Mouse (Mus musculus): ENCODE data around the gene Apoa1.

Gene Apoa1

DNA sequence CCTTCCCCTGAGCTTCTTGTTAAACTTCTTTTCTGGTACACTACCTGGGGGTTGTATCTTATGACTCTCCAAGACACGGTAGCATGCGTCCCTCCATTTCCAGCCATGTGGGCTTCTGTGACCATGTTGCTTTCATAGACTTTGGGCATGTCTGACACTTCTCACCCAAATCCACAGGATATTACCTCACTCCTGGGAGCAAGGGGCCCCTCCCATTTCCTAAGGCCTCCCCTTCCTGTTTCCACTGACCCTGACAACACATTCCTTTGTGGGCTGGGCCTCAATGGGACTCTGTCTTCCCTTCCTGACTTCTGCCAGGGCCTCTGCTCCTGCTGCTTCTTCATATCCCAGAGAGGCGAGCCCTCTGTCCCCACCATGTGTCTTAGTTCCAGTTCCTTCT lies 29.2 kb downstream of the Apoa1 start:
- no peak for DNase-seq (ENCODE audit: low spot score in 2 of 2)

GRCm38 (mm10) chr9:46259111-46259510 lies 30.7 kb downstream of the Apoa1 start:
- DNase-seq (ENCODE audit: low spot score in 2 of 2): no peak

DNA sequence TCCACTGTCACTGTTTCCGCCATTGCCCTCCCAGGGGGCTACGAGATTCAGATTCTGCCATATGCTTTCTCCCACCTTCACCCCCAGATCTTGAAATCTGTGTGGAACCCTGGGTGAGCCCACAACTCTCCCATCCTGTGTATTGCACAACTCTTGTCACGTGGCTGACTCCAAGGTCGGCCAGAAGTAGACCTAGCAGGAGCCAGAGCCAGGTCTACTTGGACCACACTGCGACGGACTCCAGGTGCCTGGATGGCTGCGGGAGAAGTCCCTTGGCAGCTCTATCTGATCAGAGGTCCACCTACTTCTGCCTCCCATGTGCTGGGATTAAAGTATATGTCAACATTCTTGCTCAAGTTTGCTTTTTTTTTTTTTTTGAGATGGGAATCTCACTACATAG lies 32.8 kb downstream of the Apoa1 start:
- DNase-seq (ENCODE audit: low spot score in 2 of 2): no peak

DNA sequence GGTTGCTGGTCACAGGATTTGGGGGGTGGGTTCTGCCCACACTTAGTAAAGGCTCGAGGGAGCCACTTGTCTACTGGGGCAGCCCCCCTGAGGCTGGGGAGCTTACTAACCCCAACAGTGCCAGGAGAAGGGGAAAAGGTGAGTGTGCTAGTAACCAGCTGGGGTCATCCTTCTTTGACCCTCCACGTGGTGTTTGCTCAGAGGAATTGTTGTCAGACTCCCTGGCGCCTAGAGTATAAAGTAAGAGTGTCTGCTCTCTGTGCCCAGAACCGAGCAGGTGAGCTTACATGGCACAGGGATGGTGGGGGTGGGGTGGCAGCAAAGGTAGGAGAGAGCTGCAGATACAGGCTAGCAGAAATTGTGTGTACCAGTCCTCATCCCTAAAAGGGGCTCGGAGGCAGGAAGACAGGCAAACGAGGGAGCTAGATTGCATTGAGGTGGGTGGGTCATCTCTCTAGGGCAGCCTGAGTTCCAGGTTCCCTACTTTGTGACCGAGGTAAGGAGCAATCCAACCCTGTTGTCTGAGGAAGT lies 40.0 kb downstream of the Apoa1 start, which contains the start of gene Apoa5:
Gene Apoa5 (plus strand): TSS at position 291 of the 531 bp plus-strand sequence.
- no peak for DNase-seq (ENCODE audit: low spot score in 2 of 2)

- DNase-seq (ENCODE audit: low spot score in 2 of 2): no peak
Measured at GRCm38 (mm10) chr9:46269125-46269524, 40.7 kb downstream of the Apoa1 start.

- no peak for DNase-seq (ENCODE audit: low spot score in 2 of 2)
Measured at GRCm38 (mm10) chr9:46270782-46271181, 42.4 kb downstream of the Apoa1 start.

- no peak for DNase-seq (ENCODE audit: low spot score in 2 of 2)
Measured at GRCm38 (mm10) chr9:46272070-46272469, 43.7 kb downstream of the Apoa1 start.

DNA sequence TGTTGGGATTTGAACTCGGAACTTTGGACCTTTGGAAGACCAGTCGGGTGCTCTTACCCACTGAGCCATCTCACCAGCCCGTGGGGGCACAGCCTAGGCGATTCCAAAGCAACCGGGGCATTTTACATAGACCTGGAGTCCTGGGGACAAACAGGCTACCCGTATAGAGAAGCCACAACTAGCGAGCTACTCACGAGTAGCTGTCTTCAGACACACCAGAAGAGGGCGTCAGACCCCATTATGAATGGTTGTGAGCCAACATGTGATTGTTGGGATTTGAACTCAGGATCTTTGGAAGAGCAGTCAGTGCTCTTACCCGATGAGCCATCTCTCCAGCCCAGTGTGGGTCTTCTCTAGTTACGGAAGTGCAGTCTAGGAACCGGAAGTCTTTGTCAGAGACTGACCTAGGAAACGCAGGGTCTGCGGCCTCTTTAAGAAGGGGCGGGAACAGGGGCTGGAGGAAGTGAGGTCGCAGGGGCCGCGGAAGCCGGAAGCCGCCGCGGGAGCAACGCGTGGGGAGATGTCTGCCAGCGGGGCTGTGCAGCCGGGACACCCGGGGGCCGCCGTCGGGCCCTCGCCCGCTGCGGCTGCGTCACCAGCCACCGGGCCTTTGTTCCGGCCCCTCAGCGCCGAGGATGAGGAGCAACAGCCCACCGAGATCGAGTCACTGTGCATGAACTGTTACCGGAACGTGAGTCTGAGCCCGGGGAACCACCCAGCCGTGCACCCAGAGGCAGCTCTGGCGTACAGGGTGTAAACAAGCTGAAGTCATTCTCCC lies 44.5 kb downstream of the Apoa1 start, which contains the start of gene Zpr1:
Gene Zpr1 (plus strand): TSS at position 388 of the 778 bp plus-strand sequence.
- peak; percentile 82 to 91 for DNase-seq (ENCODE audit: low spot score in 2 of 2)

DNA sequence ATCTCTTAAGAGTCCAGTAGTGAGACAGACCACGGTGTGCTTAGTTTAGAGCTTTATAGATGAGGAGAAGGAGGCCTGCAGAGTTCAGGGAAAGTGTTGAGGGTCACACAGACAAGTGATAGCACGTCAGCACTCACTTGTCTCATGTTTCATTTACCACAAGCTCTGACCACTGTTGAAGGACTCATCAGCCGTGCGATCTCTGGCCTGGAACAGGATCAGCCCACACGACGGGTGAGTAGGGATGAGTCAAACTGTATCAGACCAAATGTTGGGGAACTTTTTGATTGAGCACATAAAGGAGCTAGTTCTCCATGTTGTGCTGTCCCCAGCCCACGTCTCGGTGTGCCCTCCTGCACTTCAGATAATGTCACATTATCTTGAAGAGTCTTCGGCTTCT lies 46.1 kb downstream of the Apoa1 start:
- DNase-seq (ENCODE audit: low spot score in 2 of 2): no peak

Data from spleen, postnatal 4 days (tissue).